ENCODE assay signal across 8 mouse cellular contexts in genomic region chr6:49821961-49822870, GRCm38 (mm10). TPM values are rescaled to one million over a fixed set of nuclear protein-coding genes. Genes with fewer than 3 reads are reported as not detected.
DNase-seq lines count a peak whose midpoint lies in the region; ATAC-seq and TF ChIP-seq lines count a peak whose summit lies in the region.

Gene Npy, plus strand, starts transcription at chr6:49822710.

- H3K9ac ChIP-seq in heart, embryonic 15.5 days = peak within 1 kb of the TSS; percentile 35
- H3K9ac ChIP-seq in kidney, postnatal 0 days (ENCODE audit: low read depth, low read length) = 0 out of 2 replicates have a peak within 1 kb of the TSS, but pooled peaks have one; percentile 24
- no peak within 1 kb of the TSS for H3K9ac ChIP-seq in liver, embryonic 12.5 days
- H3K9ac ChIP-seq in neural tube, embryonic 14.5 days (replicated peaks; ENCODE audit: low read depth, low read length) = peak within 1 kb of the TSS; percentile 46

- ATAC-seq in heart, embryonic 15.5 days (replicated peaks; ENCODE audit: insufficient number of reproducible peaks, insufficient read depth, low FRiP score, low read depth) = no peak; the same call in 1 of the 2 replicates
- ATAC-seq in kidney, postnatal 0 days (replicated peaks; ENCODE audit: low FRiP score, low read depth) = peak; percentile 29; the same call in 1 of the 2 replicates
- ATAC-seq in liver, embryonic 12.5 days = no peak
- ATAC-seq in neural tube, embryonic 14.5 days (ENCODE audit: low read depth) = peak; percentile 76

- peaks cover 1% of the 10 kb centered on the region; the same call in 1 of the 2 replicates for H3K4me1 ChIP-seq in cortical plate, adult 2 months (ENCODE audit: control insufficient read depth, insufficient read depth, low read length)
- peaks cover 13% of the 10 kb centered on the region for H3K4me1 ChIP-seq in heart, embryonic 15.5 days (replicated peaks)
- peaks cover 13% of the 10 kb centered on the region for H3K4me1 ChIP-seq in kidney, postnatal 0 days (replicated peaks; ENCODE audit: insufficient read depth, low read length)
- H3K4me1 ChIP-seq in liver, embryonic 12.5 days = peaks cover 7% of the 10 kb centered on the region; the same call in 1 of the 2 replicates
- peaks cover 11% of the 10 kb centered on the region; the same call in 1 of the 2 replicates for H3K4me1 ChIP-seq in neural tube, embryonic 14.5 days (ENCODE audit: control insufficient read depth, insufficient read depth, low read length)

- peak within 1 kb of the TSS; percentile 95 for H3K4me2 ChIP-seq in heart, embryonic 15.5 days
- peak within 1 kb of the TSS; percentile 95 for H3K4me2 ChIP-seq in kidney, postnatal 0 days (ENCODE audit: low read length)
- peak within 1 kb of the TSS; percentile 60 for H3K4me2 ChIP-seq in liver, embryonic 12.5 days
- peak within 1 kb of the TSS; percentile 72 for H3K4me2 ChIP-seq in neural tube, embryonic 14.5 days (ENCODE audit: low read depth, low read length)

- under 1% methylated on average over 66 of the region's 66 CpGs for WGBS in heart, embryonic 15.5 days
- under 1% methylated on average over 66 of the region's 66 CpGs for WGBS in kidney, postnatal 0 days
- under 1% methylated on average over 61 of the region's 66 CpGs for WGBS in liver, embryonic 12.5 days (ENCODE audit: insufficient replicate concordance)
- WGBS in neural tube, embryonic 14.5 days = under 1% methylated on average over 66 of the region's 66 CpGs

- H3K36me3 ChIP-seq in heart, embryonic 15.5 days = no peaks in the 10 kb centered on the region
- no peaks in the 10 kb centered on the region for H3K36me3 ChIP-seq in kidney, postnatal 0 days (ENCODE audit: insufficient read depth, low read length)
- H3K36me3 ChIP-seq in liver, embryonic 12.5 days = no peaks in the 10 kb centered on the region
- no peaks in the 10 kb centered on the region for H3K36me3 ChIP-seq in neural tube, embryonic 14.5 days (ENCODE audit: control insufficient read depth, insufficient read depth, low read length)

- H3K4me3 ChIP-seq in cortical plate, adult 2 months (ENCODE audit: insufficient read depth, low read length) = peak within 1 kb of the TSS; percentile 24; the same call in 1 of the 2 replicates
- peak within 1 kb of the TSS; percentile 56 for H3K4me3 ChIP-seq in heart, embryonic 15.5 days
- peak within 1 kb of the TSS; percentile 49 for H3K4me3 ChIP-seq in kidney, postnatal 0 days (replicated peaks; ENCODE audit: low read depth, low read length)
- H3K4me3 ChIP-seq in liver, embryonic 12.5 days = peak within 1 kb of the TSS; percentile 35
- H3K4me3 ChIP-seq in neural tube, embryonic 14.5 days (ENCODE audit: low read depth, low read length) = peak within 1 kb of the TSS; percentile 43

- H3K27ac ChIP-seq in cortical plate, adult 2 months (ENCODE audit: insufficient read depth, low read length) = no peak within 1 kb of the TSS
- H3K27ac ChIP-seq in heart, embryonic 15.5 days = no peak within 1 kb of the TSS
- H3K27ac ChIP-seq in kidney, postnatal 0 days = no peak within 1 kb of the TSS
- H3K27ac ChIP-seq in liver, embryonic 12.5 days = no peak within 1 kb of the TSS
- peak within 1 kb of the TSS; percentile 70 for H3K27ac ChIP-seq in neural tube, embryonic 14.5 days (ENCODE audit: low read depth, low read length)

- peaks cover 74% of the 10 kb centered on the region for H3K27me3 ChIP-seq in heart, embryonic 15.5 days
- peaks cover 20% of the 10 kb centered on the region for H3K27me3 ChIP-seq in kidney, postnatal 0 days (ENCODE audit: insufficient read depth, low read length)
- peaks cover 68% of the 10 kb centered on the region for H3K27me3 ChIP-seq in liver, embryonic 12.5 days (replicated peaks)
- peaks cover 11% of the 10 kb centered on the region for H3K27me3 ChIP-seq in neural tube, embryonic 14.5 days (ENCODE audit: control insufficient read depth, insufficient read depth, low read length)

- no peak for TF ChIP-seq CTCF in cortical plate, adult 2 months (IDR thresholded peaks at IDR 0.05; ENCODE audit: extremely low read depth, insufficient read depth, low read length)
- no peak for TF ChIP-seq CTCF in kidney, postnatal 0 days (IDR thresholded peaks at IDR 0.05; ENCODE audit: low read depth)

- peak; percentile 10 to 18 for DNase-seq in spleen, postnatal 10 days (ENCODE audit: low spot score in 2 of 2)
- DNase-seq in spleen, postnatal 14 days (ENCODE audit: low spot score in 2 of 2) = no peak
- peak; percentile 41 for DNase-seq in kidney, postnatal 0 days (ENCODE audit: low spot score)
- no peak for DNase-seq in c-Kit-positive CD71-positive TER-119-positive erythroid progenitor cells, embryonic 14.5 days (ENCODE audit: low spot score)

- no peak for TF ChIP-seq POLR2A in cortical plate, adult 2 months (IDR thresholded peaks at IDR 0.05; ENCODE audit: extremely low read depth, insufficient read depth, low read length)

- H3K9me3 ChIP-seq in heart, embryonic 15.5 days (replicated peaks) = no peaks in the 10 kb centered on the region
- H3K9me3 ChIP-seq in kidney, postnatal 0 days (replicated peaks; ENCODE audit: low read length) = no peaks in the 10 kb centered on the region
- H3K9me3 ChIP-seq in liver, embryonic 12.5 days (replicated peaks) = no peaks in the 10 kb centered on the region
- no peaks in the 10 kb centered on the region for H3K9me3 ChIP-seq in neural tube, embryonic 14.5 days (ENCODE audit: control insufficient read depth, low read length)

RNA-seq across cellular contexts. Expression of gene Npy, which starts in this region (rescaled TPM):
- polyA plus RNA-seq in cortical plate, adult 2 months (2012; rRNA removed) = 658 and 696 TPM in 2 replicates
- polyA plus RNA-seq in heart, embryonic 15.5 days (2015; fragmentation: Nextera tagmentation; extraction: Ambion mirVana) = 2.3 and 5.7 TPM in 2 replicates
- polyA plus RNA-seq in kidney, postnatal 0 days (2015; fragmentation: Nextera tagmentation; extraction: Ambion mirVana) = 13.9 and 18.3 TPM in 2 replicates
- polyA plus RNA-seq in liver, embryonic 12.5 days (2016; fragmentation: Nextera tagmentation; extraction: Ambion mirVana) = 0.24 and 0.33 TPM in 2 replicates
- polyA plus RNA-seq in neural tube, embryonic 14.5 days (2014; fragmentation: Nextera tagmentation; extraction: Ambion mirVana) = 493 and 540 TPM in 2 replicates

Comparison
In these comparisons a context has a peak if more than half of its experiments do, and no peak if none do; other contexts are left out.
1. RNA of gene Npy (polyA plus RNA-seq): 658 to 696 TPM in cortical plate, adult 2 months and 493 to 540 TPM in neural tube, embryonic 14.5 days; 13.9 to 18.3 TPM in kidney, postnatal 0 days, 2.3 to 5.7 TPM in heart, embryonic 15.5 days and 0.24 to 0.33 TPM in liver, embryonic 12.5 days; every median in the first group is over 10 times any median in the second.
2. DNase-seq: peak in spleen, postnatal 10 days (2 of 2) and kidney, postnatal 0 days (single experiment); none in spleen, postnatal 14 days (0 of 2) and c-Kit-positive CD71-positive TER-119-positive erythroid progenitor cells, embryonic 14.5 days (single experiment).
3. ATAC-seq: peak in kidney, postnatal 0 days (single experiment) and neural tube, embryonic 14.5 days (single experiment); none in heart, embryonic 15.5 days (single experiment) and liver, embryonic 12.5 days (single experiment).
4. Peak in every context shown above with its lines, with median percentiles within 50 percentile points of each other: H3K4me3 ChIP-seq and H3K4me2 ChIP-seq.